Mouse (Mus musculus): ENCODE data around the gene Fgfr2. TPM values are rescaled to one million over a fixed set of nuclear protein-coding genes. Genes with fewer than 3 reads are reported as not detected.

Gene Fgfr2
- total RNA-seq, 2 experiments from 2014 or later, result not detected

DNA sequence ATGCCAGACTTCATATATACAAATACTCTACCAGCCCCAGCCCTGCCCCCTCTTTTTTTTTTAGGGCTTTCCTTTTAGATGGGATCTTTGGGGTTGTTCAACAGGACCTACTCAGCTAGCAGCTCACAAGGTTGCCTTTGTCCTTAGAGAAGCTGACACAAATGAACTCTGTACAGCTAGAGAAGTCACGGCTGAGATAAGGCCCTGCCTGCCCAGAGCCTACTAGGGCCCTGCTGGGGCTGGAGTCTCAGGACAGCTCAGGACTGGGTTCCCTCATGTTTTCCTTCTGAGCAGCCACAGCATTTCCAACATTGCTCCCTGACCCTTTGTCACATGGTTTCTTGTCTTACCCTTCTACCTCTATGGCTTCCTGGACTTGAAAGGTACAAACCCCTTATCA, 2095.6 kb downstream of the Fgfr2 start:
- no peak for ATAC-seq (replicated peaks; ENCODE audit: poor library complexity)

DNA sequence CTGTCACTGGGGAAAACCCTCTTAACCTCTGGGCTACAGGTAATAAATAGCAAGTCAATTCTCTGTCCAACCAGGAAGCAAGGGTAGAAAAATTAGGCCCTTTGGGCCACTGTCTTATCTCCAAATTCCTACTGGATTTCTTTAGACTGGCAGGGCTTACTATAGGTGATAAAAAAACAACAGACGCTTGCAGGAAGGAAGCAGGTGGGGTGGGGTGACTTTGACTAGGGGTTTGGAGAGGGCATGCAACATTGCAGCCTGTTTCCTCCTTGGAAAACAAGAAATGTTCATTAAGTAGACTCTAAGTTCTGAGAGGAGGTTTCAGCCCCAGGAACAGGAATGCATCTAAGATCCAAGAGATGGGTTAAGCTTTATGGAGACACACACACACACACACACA, 2098.3 kb downstream of the Fgfr2 start:
- ATAC-seq (replicated peaks; ENCODE audit: poor library complexity), result no peak

DNA sequence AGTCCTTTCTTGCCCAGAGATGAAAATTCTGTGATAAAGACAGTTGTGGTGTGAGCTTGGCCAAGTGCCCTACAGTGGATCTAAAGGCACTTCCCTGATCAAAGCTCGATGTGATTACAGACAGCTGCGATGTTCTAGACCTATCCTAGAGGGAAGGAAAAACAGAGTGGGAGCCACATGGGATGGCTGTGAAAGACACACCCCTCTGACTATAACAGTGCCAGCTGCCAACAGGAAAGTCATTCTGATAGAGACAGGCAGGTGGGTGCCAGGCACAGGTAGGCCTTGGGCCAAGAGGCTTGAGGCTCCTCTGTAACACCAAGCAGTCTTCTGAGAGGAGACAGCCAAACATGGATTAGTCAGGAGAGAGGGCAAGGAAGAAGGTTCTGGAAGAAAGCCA, 2104.0 kb downstream of the Fgfr2 start:
- ATAC-seq (replicated peaks; ENCODE audit: poor library complexity), result no peak

DNA sequence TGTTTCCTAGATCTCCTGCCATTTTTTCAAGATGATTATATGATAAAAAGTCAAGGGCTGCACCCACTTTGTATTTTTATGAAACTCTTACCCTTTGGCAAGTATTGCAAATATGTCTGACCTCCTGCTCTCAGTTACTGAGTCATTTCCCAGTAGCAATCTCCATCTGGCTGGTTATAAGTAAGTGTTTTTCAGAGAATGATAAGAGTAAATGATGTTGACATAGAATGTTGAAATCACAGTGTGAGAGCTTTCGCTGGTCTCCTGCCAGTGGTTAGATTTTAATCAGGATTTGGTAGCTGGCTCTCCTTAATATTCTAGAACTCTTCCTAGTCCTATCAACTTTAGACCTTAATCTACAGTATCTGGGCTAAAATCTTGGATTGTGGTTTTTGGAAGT, 2111.2 kb downstream of the Fgfr2 start:
- ATAC-seq (replicated peaks; ENCODE audit: poor library complexity), result no peak

DNA sequence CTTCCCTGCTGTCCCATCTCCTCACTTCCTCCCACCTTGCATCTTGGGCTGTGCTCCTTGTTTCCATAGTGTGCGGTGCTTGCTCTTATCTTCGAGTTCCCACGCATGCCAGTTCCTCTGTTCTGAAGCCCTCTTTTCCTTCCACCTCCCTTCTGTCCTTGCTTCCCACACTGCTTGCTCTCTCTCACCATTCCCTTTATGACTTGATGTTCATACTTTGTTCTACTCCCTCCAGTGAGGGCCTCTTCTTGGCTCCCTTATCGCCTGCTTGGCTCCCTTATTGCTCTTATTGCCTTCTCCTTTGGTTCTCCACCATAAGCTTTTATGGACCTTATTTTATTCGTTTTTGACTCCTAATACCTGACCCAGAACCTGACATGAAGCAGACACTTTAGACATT, 2114.0 kb downstream of the Fgfr2 start:
- ATAC-seq (replicated peaks; ENCODE audit: poor library complexity), result no peak

DNA sequence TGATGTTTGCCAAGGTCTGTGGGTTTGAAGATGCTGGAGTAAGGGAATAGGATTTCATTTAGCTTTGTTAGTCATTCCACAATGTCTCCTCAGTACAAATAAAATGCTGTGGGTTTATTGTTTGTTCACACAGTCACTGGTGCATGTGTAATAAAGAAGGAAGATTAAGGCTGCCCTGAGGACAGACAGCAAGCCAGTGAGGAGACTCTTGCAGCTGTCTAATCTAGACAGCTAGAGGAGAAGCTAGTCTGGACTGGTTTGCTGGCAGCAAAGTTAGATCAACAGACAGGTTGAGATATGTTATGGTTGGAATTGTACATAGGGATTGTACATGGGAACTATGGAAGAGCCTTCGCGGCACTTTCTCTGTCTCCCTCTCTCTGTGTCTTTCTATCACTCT, 2115.9 kb downstream of the Fgfr2 start:
- no peak for ATAC-seq (replicated peaks; ENCODE audit: poor library complexity)

DNA sequence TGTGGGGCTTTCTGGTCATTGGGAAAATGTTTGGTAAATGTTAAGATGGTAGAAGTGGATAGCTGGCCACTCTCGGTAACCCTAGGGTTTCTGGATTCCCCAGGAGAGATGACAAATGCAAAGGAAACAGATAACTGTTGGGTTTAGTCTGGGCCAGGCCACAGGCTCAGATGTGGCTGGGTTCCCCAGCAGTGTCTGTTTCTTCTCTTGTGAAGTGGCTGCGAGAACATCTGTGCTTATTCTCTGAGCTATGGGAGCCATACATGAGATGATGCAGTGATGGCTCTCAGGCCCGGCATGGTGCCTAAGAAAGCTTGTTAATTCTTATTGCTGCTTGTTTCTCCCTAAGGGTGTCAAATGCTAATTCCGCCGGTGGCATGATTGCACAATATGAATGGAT, 2119.1 kb downstream of the Fgfr2 start:
- no peak for ATAC-seq (replicated peaks; ENCODE audit: poor library complexity)

DNA sequence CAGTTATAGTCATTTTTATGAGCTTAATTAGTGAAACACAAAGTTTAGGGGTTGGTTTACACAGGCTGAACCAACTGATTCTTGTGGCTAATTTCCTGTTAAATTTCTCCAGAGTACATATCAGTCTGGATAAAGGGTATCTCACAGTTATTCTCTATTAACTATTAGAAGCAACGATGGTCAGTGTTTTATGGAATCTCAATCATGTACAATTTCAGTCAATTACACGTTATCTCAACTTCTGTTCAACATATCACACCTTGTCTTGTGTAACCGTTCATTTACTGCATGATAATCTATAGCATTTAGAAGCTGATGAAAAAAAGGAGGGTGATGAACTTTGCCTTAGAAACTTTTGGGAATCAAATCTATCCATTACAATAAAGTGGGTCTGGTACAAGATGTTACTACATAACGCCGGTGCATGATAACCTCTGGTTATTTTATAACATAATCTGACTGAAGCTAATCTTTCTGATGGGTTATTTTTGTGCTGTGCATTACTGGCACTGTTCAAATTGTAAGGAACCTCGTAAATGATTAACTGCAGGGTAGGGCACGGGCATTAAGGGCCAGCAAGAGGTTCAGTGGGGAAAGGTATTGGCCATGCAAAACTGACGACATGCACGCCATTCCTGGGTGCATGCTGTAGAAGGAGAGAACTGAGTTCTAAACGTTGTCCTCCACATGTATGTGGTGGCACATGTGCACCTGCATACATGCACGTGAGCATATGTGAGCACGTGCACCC, 2121.0 kb downstream of the Fgfr2 start:
- ATAC-seq (replicated peaks; ENCODE audit: poor library complexity), result no peak

DNA sequence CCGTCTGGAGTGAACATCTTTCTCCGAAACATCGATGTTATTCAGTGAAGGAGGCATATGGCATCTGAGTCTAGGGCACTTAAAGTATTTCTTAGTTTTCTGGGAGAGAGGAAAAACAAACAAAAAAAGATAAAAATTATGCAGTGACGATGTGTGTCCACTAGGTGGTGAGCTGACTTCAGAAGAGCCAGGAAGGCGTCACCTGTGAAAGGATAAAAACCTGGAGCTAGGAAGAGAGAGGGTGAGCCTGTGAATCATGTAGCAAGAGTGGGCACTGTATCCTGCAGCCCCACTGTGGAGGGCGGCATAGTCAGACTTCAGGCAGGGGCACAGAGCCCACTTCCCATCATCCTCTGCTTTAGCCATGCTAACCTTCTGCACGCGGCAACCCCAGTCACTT, 2129.2 kb downstream of the Fgfr2 start:
- 0 out of 2 replicates have a peak, but pooled peaks have one; percentile 26 for ATAC-seq (replicated peaks; ENCODE audit: poor library complexity)

DNA sequence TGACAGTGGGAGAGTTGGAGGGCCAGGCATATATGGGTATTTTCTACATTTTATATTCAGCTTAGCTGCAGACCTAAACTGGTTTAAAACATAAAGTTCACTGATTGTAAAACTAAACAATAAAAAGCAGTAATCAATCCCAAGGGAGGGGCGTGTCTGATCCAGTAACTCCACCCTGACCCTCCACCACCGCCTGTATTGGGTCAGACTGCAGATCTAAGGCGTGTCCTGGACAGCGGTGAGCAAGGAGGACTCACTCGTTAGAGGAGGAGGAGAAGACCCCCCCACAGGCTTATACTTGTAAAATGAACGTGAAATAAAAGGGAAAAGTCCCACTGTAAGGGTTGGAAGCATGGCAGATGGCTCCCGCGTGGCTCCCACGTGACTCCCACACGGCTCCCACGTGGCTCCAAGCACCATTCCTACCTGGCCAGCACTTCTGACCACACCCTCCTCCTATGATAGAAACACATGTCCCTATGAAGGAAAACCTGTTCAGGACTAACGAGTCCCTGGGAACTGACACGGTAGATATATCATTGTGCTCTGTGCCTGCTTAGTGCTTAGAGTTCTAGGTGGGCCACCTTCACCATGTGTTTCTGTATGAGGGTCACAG, 2131.9 kb downstream of the Fgfr2 start:
- no peak for ATAC-seq (replicated peaks; ENCODE audit: poor library complexity)

DNA sequence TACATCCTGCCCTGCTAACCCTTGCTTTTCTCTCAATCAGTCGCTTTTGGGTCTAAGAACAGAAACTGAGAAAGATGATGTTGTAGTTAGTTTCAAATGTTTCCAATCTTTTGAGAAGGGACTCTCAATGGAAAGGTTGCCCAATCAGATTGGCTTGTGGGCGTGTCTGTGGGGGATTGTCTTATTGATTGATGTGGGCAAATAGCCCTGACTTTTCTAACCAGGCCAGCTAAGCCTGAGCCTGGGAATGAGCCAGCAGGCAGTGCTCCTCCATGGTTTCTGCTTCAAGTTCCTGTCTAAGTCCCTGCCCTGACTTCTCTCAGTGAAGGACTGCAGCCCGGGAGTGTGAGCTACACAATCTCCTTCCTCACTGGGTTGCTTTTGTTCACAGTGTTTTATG, 2133.8 kb downstream of the Fgfr2 start:
- no peak for ATAC-seq (replicated peaks; ENCODE audit: poor library complexity)

DNA sequence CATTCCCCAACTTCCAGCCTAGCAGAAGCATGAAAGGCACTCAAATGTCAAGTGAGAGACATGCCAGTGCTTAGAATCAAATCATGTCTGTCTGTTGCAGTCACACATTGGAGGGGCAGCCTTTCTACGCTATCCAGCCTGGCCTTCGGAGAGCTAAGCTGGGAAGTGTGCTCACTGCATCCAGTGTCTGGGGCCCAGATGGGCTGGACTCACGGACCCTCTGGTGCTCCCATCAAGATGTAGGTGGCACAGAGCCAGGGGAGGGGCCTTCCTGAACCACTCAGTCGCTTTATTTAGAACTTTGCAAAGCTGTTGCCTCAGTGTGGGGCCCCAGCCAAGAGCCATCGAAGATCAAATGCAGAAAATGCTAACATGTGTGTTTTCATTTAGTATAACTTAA, 2135.0 kb downstream of the Fgfr2 start:
- ATAC-seq (replicated peaks; ENCODE audit: poor library complexity), result no peak

DNA sequence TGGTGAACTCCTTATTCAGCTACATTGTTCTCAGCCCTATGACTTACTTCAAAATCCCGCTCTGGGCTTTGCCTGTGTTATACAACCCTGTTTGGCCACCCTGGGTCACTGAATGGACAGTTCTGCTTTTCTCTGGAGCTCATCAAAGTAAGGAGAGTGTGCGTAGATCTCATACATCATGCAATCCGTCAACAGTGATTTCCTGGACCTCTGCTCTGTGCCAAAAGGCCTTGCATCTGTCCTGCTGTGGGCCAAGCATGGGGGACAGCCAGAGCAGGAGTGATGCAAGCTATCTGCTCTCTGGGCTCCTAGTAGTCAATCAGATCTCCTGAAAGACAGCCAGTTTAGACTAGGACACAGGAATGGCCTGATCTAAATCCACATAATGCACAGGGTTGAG, 2137.4 kb downstream of the Fgfr2 start:
- ATAC-seq (replicated peaks; ENCODE audit: poor library complexity), result no peak

DNA sequence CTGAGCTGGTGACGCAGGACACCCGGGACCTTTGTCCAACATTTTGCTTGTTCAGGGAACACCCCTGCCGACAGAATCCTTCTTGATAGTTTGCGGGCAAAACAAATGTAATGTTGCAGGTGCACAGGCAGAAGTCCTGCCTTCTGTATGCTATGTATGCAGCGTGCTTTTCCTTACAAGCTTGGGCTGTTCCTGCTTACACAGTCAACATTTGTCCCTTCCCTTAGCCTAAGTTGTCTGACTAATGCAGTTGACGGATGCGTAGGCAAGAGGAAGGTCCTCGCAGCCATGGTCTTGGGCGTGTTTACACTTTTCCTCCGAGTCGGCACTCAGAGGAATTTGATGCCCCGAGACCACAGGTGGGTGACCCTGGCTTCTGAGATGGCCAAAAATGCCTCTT, 2138.0 kb downstream of the Fgfr2 start:
- no peak for ATAC-seq (replicated peaks; ENCODE audit: poor library complexity)

DNA sequence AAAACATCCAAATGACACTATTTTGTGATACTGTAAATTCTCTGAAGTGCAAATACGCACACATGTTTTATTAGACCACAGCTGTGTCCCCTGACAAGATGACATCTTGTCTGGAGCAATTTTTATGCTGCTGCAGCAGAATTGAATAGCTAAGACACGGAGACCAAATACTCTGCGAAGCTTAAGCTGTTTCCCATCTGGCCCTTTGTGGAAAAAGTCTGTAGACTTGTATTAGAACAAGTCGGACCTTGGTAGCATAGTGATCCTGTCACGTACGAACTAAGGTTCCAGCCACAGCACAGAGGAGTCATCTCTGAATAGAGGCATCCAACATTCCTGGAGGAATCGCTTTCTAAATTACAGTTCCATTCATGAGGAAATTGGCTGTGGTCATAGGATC, 2138.9 kb downstream of the Fgfr2 start:
- ATAC-seq (replicated peaks; ENCODE audit: poor library complexity), result no peak

DNA sequence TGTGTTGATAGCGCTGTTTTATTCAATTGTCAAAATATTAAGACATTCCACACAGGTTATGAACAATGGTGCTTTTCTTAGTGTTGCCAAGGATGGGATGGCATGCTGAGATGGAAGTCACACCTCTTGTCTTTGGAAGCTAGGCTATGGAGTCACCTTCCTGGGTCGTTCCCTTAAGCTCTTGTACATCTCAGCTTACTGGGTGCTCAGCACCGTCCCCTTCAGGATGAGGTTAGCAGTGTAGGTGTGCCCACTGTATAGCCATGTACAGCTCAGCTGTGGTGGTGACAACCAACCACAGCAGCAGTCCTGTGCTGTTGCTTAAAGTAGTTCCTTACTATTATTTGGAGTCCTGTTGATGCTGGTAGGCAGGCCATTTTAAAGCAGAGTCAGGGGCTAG, 2140.3 kb downstream of the Fgfr2 start:
- no peak for ATAC-seq (replicated peaks; ENCODE audit: poor library complexity)

DNA sequence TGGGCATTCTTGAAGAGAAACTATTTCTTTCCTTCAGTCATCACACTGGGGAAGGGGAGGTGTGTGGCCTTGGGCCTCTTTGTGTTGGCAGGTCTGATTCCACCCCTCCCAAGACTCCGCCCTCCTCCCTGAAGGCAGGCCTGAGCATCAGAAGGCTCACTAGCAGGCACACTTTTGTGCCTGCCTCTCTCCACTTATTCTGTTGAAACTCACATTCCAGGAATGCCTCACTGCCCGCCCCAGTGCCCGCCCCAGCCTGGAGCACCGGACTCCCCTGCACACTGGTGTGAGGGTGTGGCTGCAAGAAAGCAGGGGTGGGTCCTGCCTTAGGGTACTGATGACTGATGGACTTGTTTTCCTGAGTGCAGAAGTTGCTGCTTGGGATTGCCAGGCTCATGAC, 2140.8 kb downstream of the Fgfr2 start:
- ATAC-seq (replicated peaks; ENCODE audit: poor library complexity), result no peak

DNA sequence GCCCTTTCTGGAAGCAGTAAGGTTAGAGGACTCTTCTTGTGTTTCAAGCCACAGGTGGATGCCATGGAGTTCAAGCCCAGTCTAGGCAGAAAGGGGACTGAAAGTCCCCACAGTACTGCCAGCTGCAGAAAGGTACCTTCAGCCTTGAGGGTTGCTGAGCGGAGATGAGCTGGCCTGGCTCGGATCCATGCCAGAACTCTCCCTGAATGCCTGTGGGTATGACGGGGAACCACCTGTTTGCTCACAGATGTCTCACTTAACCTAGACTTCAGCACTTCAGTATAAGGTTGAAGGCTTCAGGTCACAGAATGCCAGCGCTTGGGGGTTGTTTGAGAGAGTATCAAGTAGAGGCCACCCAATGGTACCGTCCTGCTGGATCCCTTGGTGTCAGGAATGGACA, 2143.0 kb downstream of the Fgfr2 start:
- ATAC-seq (replicated peaks; ENCODE audit: poor library complexity), result no peak

DNA sequence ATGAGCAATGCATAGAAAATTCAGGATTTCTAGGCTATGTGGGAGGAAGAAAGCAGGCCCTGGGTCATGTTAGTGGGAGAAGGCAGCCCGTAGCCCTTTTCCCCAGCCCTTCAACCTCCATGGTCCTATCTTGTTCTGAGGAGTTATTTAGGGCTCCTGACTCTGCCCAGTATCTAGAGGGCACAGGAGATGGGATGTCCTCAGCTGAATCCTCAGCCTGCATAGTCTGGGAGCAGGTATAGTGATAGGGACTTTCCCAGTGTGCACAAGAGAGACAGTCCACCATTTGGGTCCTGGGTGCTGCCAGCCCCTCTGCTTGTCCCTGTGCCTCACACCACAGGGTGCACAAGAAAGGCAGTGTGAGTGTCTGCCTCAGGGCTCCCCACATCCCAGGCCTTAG, 2144.6 kb downstream of the Fgfr2 start:
- ATAC-seq (replicated peaks; ENCODE audit: poor library complexity), result no peak

DNA sequence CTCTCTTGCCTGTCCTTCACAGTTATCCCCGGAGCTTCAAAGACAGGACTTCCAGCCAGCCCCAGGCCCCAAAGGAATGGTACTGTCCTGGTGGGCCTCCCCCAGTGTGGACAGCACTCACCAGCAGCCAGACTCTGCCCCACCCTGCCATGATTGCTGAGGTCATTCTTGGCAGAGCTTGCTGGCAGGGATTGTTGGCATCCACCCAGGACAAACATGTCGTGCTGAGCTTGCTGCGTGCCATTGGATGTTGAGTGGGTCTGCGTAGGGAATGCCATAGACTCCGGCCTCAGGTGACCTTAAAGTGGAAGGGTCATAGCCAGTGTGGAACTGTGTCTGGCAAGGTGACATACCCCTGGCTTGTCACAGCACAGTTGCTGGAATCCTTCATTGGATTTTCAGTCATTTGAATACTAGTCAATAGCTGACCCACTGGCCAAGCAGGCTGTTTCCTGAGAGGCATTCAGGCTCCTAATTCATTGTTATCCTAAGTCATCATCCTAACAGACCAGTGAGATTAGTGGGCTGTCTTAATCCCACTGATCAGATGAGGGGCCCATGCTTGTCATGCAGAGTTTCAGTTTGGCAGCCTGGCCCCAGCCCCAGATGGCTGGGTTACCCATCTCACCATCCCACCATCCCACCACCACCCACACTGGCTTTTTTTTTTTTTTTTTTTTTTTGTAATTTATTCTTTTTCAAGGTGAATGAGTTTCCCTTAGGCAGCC, 2145.2 kb downstream of the Fgfr2 start:
- ATAC-seq (replicated peaks; ENCODE audit: poor library complexity), result no peak

DNA sequence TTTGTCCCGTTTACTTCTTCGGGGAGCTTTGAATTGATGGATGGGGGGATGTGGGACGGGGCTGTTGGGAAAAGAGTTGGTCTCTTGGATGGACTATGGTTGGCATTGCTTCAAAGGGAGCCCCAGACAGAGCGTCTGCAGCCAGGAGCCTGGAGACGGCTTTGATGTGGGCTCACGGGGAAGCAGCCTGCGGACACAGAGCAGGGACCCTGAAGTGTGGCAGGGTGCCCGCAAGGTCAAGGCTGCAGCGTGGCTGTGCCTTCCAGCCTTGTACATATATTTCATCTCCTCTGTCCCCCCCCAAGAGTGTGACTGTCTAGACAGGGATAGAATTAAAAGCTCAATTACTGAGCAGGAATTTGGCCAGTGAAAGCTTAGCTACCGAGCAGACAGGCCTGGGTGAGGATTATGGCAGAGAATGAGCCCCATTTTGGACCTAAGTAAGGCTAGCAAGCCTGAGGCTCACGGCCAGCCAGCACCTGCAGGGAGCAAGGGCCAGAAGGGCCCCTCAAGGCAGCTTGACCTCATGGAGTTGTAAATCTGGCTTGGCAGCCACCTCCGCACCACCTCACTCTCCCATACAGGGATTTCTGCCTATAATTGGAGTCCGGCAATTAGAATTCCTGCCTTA, 2146.7 kb downstream of the Fgfr2 start:
- ATAC-seq (replicated peaks; ENCODE audit: poor library complexity), result no peak

DNA sequence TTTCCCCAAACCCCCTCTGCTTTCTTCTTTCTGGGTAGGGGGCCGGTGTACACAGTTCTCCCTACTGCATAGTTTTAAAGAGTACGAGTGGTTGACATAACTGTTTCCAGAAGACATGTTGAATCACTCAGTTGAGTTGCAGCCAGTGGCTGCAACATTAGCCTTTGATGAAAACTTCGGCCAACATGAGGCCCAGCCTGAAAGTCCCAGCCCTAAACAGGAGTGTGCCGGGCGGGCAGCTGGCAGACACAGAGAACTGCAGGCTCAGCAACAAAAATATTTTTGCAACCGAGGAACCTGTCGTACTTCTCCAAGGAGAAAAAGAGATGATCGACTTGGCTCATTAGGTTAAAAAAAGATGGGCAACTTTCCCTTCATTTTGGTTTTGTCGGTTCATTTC, 2150.4 kb downstream of the Fgfr2 start:
- ATAC-seq (replicated peaks; ENCODE audit: poor library complexity), result no peak
